Mouse (Mus musculus): ENCODE measurements around the gene Ppm1a. TPM values are rescaled to one million over a fixed set of nuclear protein-coding genes. Genes with fewer than 3 reads are reported as not detected.

The Ppm1a gene
- polyA plus RNA-seq (2015; fragmentation: Illumina TruSeq; extraction: RNeasy Lipid Tissue Mini Kit (QIAGEN cat#74804); ENCODE audit: insufficient read depth, low replicate concordance), result 107 TPM

GRCm38 (mm10) chr12:72757086-72757485 lies at the start of gene Ppm1a:
Gene Ppm1a (plus strand): TSS chr12:72757455.

Other genes starting within 250 kb of the Ppm1a start
- gene Pcnx4, start 221.1 kb upstream of the Ppm1a start, polyA plus RNA-seq (2015; fragmentation: Illumina TruSeq; extraction: RNeasy Lipid Tissue Mini Kit (QIAGEN cat#74804); ENCODE audit: insufficient read depth, low replicate concordance), result 4.8 TPM
- not detected for gene Gm4756, start 107.8 kb upstream of the Ppm1a start, polyA plus RNA-seq (2015; fragmentation: Illumina TruSeq; extraction: RNeasy Lipid Tissue Mini Kit (QIAGEN cat#74804); ENCODE audit: insufficient read depth, low replicate concordance)
- gene Dhrs7, start 92.5 kb upstream of the Ppm1a start, polyA plus RNA-seq (2015; fragmentation: Illumina TruSeq; extraction: RNeasy Lipid Tissue Mini Kit (QIAGEN cat#74804); ENCODE audit: insufficient read depth, low replicate concordance), result 32.0 TPM
- gene Six6, start 182.4 kb downstream of the Ppm1a start, polyA plus RNA-seq (2015; fragmentation: Illumina TruSeq; extraction: RNeasy Lipid Tissue Mini Kit (QIAGEN cat#74804); ENCODE audit: insufficient read depth, low replicate concordance), result not detected
- 0.15 TPM for gene 4930447C04Rik, start 183.3 kb downstream of the Ppm1a start, polyA plus RNA-seq (2015; fragmentation: Illumina TruSeq; extraction: RNeasy Lipid Tissue Mini Kit (QIAGEN cat#74804); ENCODE audit: insufficient read depth, low replicate concordance)

Data from spleen, adult 10 weeks (tissue).